Mouse (Mus musculus): ENCODE measurements at regions not wholly inside any gene's neighbourhood (a gene's known extent, or its start where the extent isn't known, plus 50 kb on each side); places are given as distances from the start of the nearest gene placed in this dataset.

DNA sequence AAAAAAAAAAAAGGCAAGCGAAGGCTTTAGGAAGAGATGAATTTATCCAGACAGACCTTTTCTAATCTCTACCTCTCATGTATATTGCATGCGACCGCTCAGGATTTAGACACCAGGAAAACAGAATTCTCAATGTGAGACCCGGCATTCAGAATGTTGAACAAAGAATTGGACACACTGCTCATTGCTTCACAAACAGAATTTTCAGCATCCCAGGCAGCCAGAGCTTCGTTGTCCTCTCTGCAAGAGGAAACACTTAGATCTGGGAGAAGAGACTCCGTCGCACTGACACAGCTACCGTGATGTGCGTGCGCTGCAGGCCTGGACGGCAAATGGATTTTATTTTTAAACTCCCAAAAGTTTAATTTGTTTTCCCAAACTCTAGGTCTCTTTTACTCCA lies 527.2 kb upstream of the Adgrl2 start:
- H3K9ac ChIP-seq (ENCODE audit: insufficient read depth, low read depth), result no peak overlapping the region
- H3K79me2 ChIP-seq (replicated peaks; ENCODE audit: control insufficient read depth, extremely low read depth, insufficient read depth, poor library complexity, severe bottlenecking), result no peaks in the 10 kb centered on the region
- H3K36me3 ChIP-seq (replicated peaks in 1 of 2; ENCODE audit: control insufficient read depth in 1 of 2, insufficient read depth in 1 of 2, low read length in 1 of 2), result no peaks in the 10 kb centered on the region
- no peak overlapping the region for H3K27ac ChIP-seq (ENCODE audit: insufficient read depth, low read depth)
- no peak overlapping the region for H3K4me2 ChIP-seq (ENCODE audit: insufficient read depth, low read depth, poor library complexity, severe bottlenecking)
- H3K4me1 ChIP-seq (ENCODE audit: control insufficient read depth in 1 of 2, insufficient read depth in 2 of 2), result no peaks in the 10 kb centered on the region
- DNase-seq (ENCODE audit: extremely low read depth), result no peak
- in situ Hi-C loops (cut with MboI; ENCODE audit: low pct_ligation_motif_present, low pct_unique_long_range_greater_than_20kb, low sequenced_read_pairs), result no loop called here
- no peaks in the 10 kb centered on the region for H3K9me3 ChIP-seq (replicated peaks; ENCODE audit: low read length)
- dilution Hi-C loops (cut with MboI; ENCODE audit: extremely low pct_ligation_motif_present, extremely low pct_unique_long_range_greater_than_20kb, low sequenced_read_pairs), result no loop called here
- H3K4me3 ChIP-seq (replicated peaks in 1 of 3; ENCODE audit: low read depth in 2 of 3, low read length in 2 of 3, poor library complexity in 1 of 3), result no peak overlapping the region
- H3K27me3 ChIP-seq (replicated peaks), result no peaks in the 10 kb centered on the region
- no peak for TF ChIP-seq CHD1 (IDR thresholded peaks at IDR 0.05; ENCODE audit: low read depth, low read length)
- TF ChIP-seq MAFK (IDR thresholded peaks at IDR 0.05; ENCODE audit: insufficient replicate concordance, low read length), result no peak
- TF ChIP-seq JUN (IDR thresholded peaks at IDR 0.05; ENCODE audit: insufficient read depth, low read depth, low read length), result no peak
- TF ChIP-seq POLR2AphosphoS2 (IDR thresholded peaks at IDR 0.05; ENCODE audit: low read depth, low read length), result no peak
- TF ChIP-seq EP300 (IDR thresholded peaks at IDR 0.05; ENCODE audit: low read length), result no peak
- TF ChIP-seq SIN3A (IDR thresholded peaks at IDR 0.05; ENCODE audit: low read length), result no peak
- no peak for TF ChIP-seq MAX (IDR thresholded peaks at IDR 0.05; ENCODE audit: low read length)
- TF ChIP-seq GABPA (IDR thresholded peaks at IDR 0.05; ENCODE audit: insufficient replicate concordance, low read depth, low read length), result no peak

GRCm38 (mm10) chr3:149509178-149509577 lies 518.8 kb upstream of the Adgrl2 start:
- no peak for DNase-seq (ENCODE audit: extremely low read depth)
- TF ChIP-seq POLR2A (IDR thresholded peaks at IDR 0.05; ENCODE audit: low read depth, low read length) (no peak), E2F4 (IDR thresholded peaks at IDR 0.05; ENCODE audit: insufficient replicate concordance, low read depth, low read length) (no peak), MAFK (IDR thresholded peaks at IDR 0.05; ENCODE audit: insufficient replicate concordance, low read length) (no peak), ZNF384 (IDR thresholded peaks at IDR 0.05; ENCODE audit: low read depth, low read length) (no peak), UBTF (IDR thresholded peaks at IDR 0.05; ENCODE audit: low read depth, low read length) (no peak), IRF4 (IDR thresholded peaks at IDR 0.05; ENCODE audit: low read depth, low read length) (no peak), CHD1 (IDR thresholded peaks at IDR 0.05; ENCODE audit: low read depth, low read length) (no peak), GABPA (IDR thresholded peaks at IDR 0.05; ENCODE audit: insufficient replicate concordance, low read depth, low read length) (no peak), MEF2A (IDR thresholded peaks at IDR 0.05; ENCODE audit: borderline replicate concordance, low read depth, low read length) (no peak), ZC3H11A (IDR thresholded peaks at IDR 0.05; ENCODE audit: low read depth, low read length) (no peak), MAX (IDR thresholded peaks at IDR 0.05; ENCODE audit: low read length) (no peak), MXI1 (IDR thresholded peaks at IDR 0.05; ENCODE audit: low read depth, low read length) (no peak), MAZ (IDR thresholded peaks at IDR 0.05; ENCODE audit: low read depth, low read length) (no peak), NELFE (IDR thresholded peaks at IDR 0.05; ENCODE audit: low read depth, low read length) (no peak)
- Histone ChIP-seq H3K27me3 (replicated peaks) (no peaks in the 10 kb centered on the region), H3K9ac (ENCODE audit: insufficient read depth, low read depth) (no peak overlapping the region), H3K4me2 (ENCODE audit: insufficient read depth, low read depth, poor library complexity, severe bottlenecking) (no peak overlapping the region), H3K4me1 (ENCODE audit: control insufficient read depth in 1 of 2, insufficient read depth in 2 of 2) (peaks cover 0 to 6% of the 10 kb centered on the region in 2 experiments; a peak in 2 of 4 replicates), H3K4me3 (replicated peaks in 1 of 3; ENCODE audit: low read depth in 2 of 3, low read length in 2 of 3, poor library complexity in 1 of 3) (no peak overlapping the region), H3K9me3 (replicated peaks; ENCODE audit: low read length) (no peaks in the 10 kb centered on the region), H3K79me2 (replicated peaks; ENCODE audit: control insufficient read depth, extremely low read depth, insufficient read depth, poor library complexity, severe bottlenecking) (no peaks in the 10 kb centered on the region), H3K27ac (ENCODE audit: insufficient read depth, low read depth) (no peak overlapping the region), H3K36me3 (replicated peaks in 1 of 2; ENCODE audit: control insufficient read depth in 1 of 2, insufficient read depth in 1 of 2, low read length in 1 of 2) (no peaks in the 10 kb centered on the region)
- dilution Hi-C loops (cut with MboI; ENCODE audit: extremely low pct_ligation_motif_present, extremely low pct_unique_long_range_greater_than_20kb, low sequenced_read_pairs) (no loop called here), in situ Hi-C loops (cut with MboI; ENCODE audit: low pct_ligation_motif_present, low pct_unique_long_range_greater_than_20kb, low sequenced_read_pairs) (no loop called here)
